Mouse (Mus musculus): ENCODE results near the gene Tmem19. TPM values are rescaled to one million over a fixed set of nuclear protein-coding genes. Genes with fewer than 3 reads are reported as not detected.

Gene Tmem19
- polyA plus RNA-seq, 1 experiment from 2014 or later: 47.4 TPM

- peak; percentile 98 for ATAC-seq (replicated peaks; ENCODE audit: low FRiP score, low read depth)
Measured at GRCm38 (mm10) chr10:115384221-115385017, 22.1 kb upstream of the Tmem19 start, which contains the start of the genes Thap2 and Zfc3h1. Thap2 (minus strand) TSS chr10:115384443. Zfc3h1 (plus strand) TSS chr10:115384959.

GRCm38 (mm10) chr10:115383644-115384220 is 21.4 kb upstream of the Tmem19 start:
- ATAC-seq (replicated peaks; ENCODE audit: low FRiP score, low read depth): no peak; the same call in 1 of the 2 replicates
- DNase-seq (ENCODE audit: low spot score): peak; percentile 53
- peak overlapping the region; percentile 61 for H3K4me3 ChIP-seq (replicated peaks; ENCODE audit: low read depth, low read length)
- no peaks in the 10 kb centered on the region for H3K9me3 ChIP-seq (replicated peaks; ENCODE audit: low read length)
- H3K4me2 ChIP-seq (ENCODE audit: low read length): peak overlapping the region; percentile 56
- peak overlapping the region; percentile 96 for H3K27ac ChIP-seq
- no peak for TF ChIP-seq CTCF (IDR thresholded peaks at IDR 0.05; ENCODE audit: low read depth)
- H3K9ac ChIP-seq (ENCODE audit: low read depth, low read length): peak overlapping the region; percentile 70
- H3K4me1 ChIP-seq (replicated peaks; ENCODE audit: insufficient read depth, low read length): peaks cover 9% of the 10 kb centered on the region; the same call in 1 of the 2 replicates
- H3K36me3 ChIP-seq (ENCODE audit: insufficient read depth, low read length): no peaks in the 10 kb centered on the region
- WGBS: 2% methylated on average over 15 of the region's 15 CpGs
- H3K27me3 ChIP-seq (ENCODE audit: insufficient read depth, low read length): no peaks in the 10 kb centered on the region

More at GRCm38 (mm10) chr10:115384221-115385017, 22.1 kb upstream of the Tmem19 start, which contains the start of the genes Thap2 and Zfc3h1:
- Histone ChIP-seq H3K4me1 (replicated peaks; ENCODE audit: insufficient read depth, low read length) (peaks cover 9% of the 10 kb centered on the region; the same call in 1 of the 2 replicates), H3K9me3 (replicated peaks; ENCODE audit: low read length) (no peaks in the 10 kb centered on the region), H3K27me3 (ENCODE audit: insufficient read depth, low read length) (no peaks in the 10 kb centered on the region), H3K4me2 (ENCODE audit: low read length) (peak within 1 kb of the TSS; percentile 56), H3K9ac (ENCODE audit: low read depth, low read length) (peak within 1 kb of the TSS; percentile 77), H3K36me3 (ENCODE audit: insufficient read depth, low read length) (peaks cover 5% of the 10 kb centered on the region; the same call in 1 of the 2 replicates), H3K27ac (peak within 1 kb of the TSS; percentile 96), H3K4me3 (replicated peaks; ENCODE audit: low read depth, low read length) (peak within 1 kb of the TSS; percentile 61)
- DNase-seq (ENCODE audit: low spot score): peak; percentile 99
- peak; percentile 81 for TF ChIP-seq CTCF (IDR thresholded peaks at IDR 0.05; ENCODE audit: low read depth)
- WGBS: under 1% methylated on average over 64 of the region's 65 CpGs

- Histone ChIP-seq H3K27me3 (ENCODE audit: insufficient read depth, low read length) (no peaks in the 10 kb centered on the region), H3K4me3 (replicated peaks; ENCODE audit: low read depth, low read length) (peak overlapping the region; percentile 61), H3K4me1 (replicated peaks; ENCODE audit: insufficient read depth, low read length) (peaks cover 9% of the 10 kb centered on the region; the same call in 1 of the 2 replicates), H3K27ac (no peak overlapping the region), H3K4me2 (ENCODE audit: low read length) (peak overlapping the region; percentile 56), H3K9me3 (replicated peaks; ENCODE audit: low read length) (no peaks in the 10 kb centered on the region), H3K9ac (ENCODE audit: low read depth, low read length) (peak overlapping the region; percentile 70; the same call in 1 of the 2 replicates), H3K36me3 (ENCODE audit: insufficient read depth, low read length) (no peaks in the 10 kb centered on the region)
- 34% methylated on average over 12 of the region's 12 CpGs for WGBS
- peak; percentile 25 for DNase-seq (ENCODE audit: low spot score)
- ATAC-seq (replicated peaks; ENCODE audit: low FRiP score, low read depth): no peak
- no peak for TF ChIP-seq CTCF (IDR thresholded peaks at IDR 0.05; ENCODE audit: low read depth)
Measured at GRCm38 (mm10) chr10:115382846-115383643, 20.7 kb upstream of the Tmem19 start.

GRCm38 (mm10) chr10:115381506-115382084 is 19.3 kb upstream of the Tmem19 start:
- Histone ChIP-seq H3K27me3 (ENCODE audit: insufficient read depth, low read length) (no peaks in the 10 kb centered on the region), H3K27ac (no peak overlapping the region), H3K9ac (ENCODE audit: low read depth, low read length) (no peak overlapping the region), H3K4me1 (replicated peaks; ENCODE audit: insufficient read depth, low read length) (peaks cover 9% of the 10 kb centered on the region; the same call in 1 of the 2 replicates), H3K4me3 (replicated peaks; ENCODE audit: low read depth, low read length) (no peak overlapping the region), H3K9me3 (replicated peaks; ENCODE audit: low read length) (no peaks in the 10 kb centered on the region), H3K36me3 (ENCODE audit: insufficient read depth, low read length) (no peaks in the 10 kb centered on the region), H3K4me2 (ENCODE audit: low read length) (no peak overlapping the region)
- no peak for TF ChIP-seq CTCF (IDR thresholded peaks at IDR 0.05; ENCODE audit: low read depth)
- DNase-seq (ENCODE audit: low spot score) (no peak), ATAC-seq (replicated peaks; ENCODE audit: low FRiP score, low read depth) (no peak)
- WGBS: 84% methylated on average over 2 of the region's 2 CpGs

- Histone ChIP-seq H3K9ac (ENCODE audit: low read depth, low read length) (0 out of 2 replicates have a peak overlapping the region, but pooled peaks have one; percentile 48), H3K27ac (peak overlapping the region; percentile 89; the same call in 1 of the 2 replicates), H3K27me3 (ENCODE audit: insufficient read depth, low read length) (no peaks in the 10 kb centered on the region), H3K4me3 (replicated peaks; ENCODE audit: low read depth, low read length) (peak overlapping the region; percentile 42; the same call in 1 of the 2 replicates), H3K4me2 (ENCODE audit: low read length) (peak overlapping the region; percentile 63), H3K36me3 (ENCODE audit: insufficient read depth, low read length) (no peaks in the 10 kb centered on the region), H3K9me3 (replicated peaks; ENCODE audit: low read length) (no peaks in the 10 kb centered on the region), H3K4me1 (replicated peaks; ENCODE audit: insufficient read depth, low read length) (no peaks in the 10 kb centered on the region)
- 81% methylated on average over 4 of the region's 4 CpGs for WGBS
- TF ChIP-seq CTCF (IDR thresholded peaks at IDR 0.05; ENCODE audit: low read depth): no peak
- ATAC-seq (replicated peaks; ENCODE audit: low FRiP score, low read depth) (no peak), DNase-seq (ENCODE audit: low spot score) (peak; percentile 4)
Measured at GRCm38 (mm10) chr10:115363151-115363550, 850 bp upstream of the Tmem19 start.

Data from kidney, postnatal 0 days (tissue).